8 mouse cellular contexts compared by ENCODE assay signal in genomic region chr1:184793163-184793876, GRCm38 (mm10). TPM values are rescaled to one million over a fixed set of nuclear protein-coding genes. Genes with fewer than 3 reads are reported as not detected.
DNase-seq lines count a peak whose midpoint lies in the region; ATAC-seq lines count a peak whose summit lies in the region.

No protein-coding gene starts in this region.

- H3K9me3 ChIP-seq in limb, embryonic 10.5 days (replicated peaks): no peaks in the 10 kb centered on the region
- H3K9me3 ChIP-seq in midbrain, embryonic 12.5 days: no peaks in the 10 kb centered on the region
- no peaks in the 10 kb centered on the region for H3K9me3 ChIP-seq in stomach, embryonic 15.5 days

- no peak overlapping the region for H3K4me3 ChIP-seq in limb, embryonic 10.5 days
- no peak overlapping the region for H3K4me3 ChIP-seq in midbrain, embryonic 12.5 days
- H3K4me3 ChIP-seq in stomach, embryonic 15.5 days (replicated peaks): no peak overlapping the region

- WGBS in limb, embryonic 10.5 days: 9% methylated on average over 27 of the region's 27 CpGs
- 22% methylated on average over 27 of the region's 27 CpGs for WGBS in midbrain, embryonic 12.5 days
- 15% methylated on average over 27 of the region's 27 CpGs for WGBS in stomach, embryonic 15.5 days

- no peak overlapping the region for H3K9ac ChIP-seq in midbrain, embryonic 12.5 days (replicated peaks)
- H3K9ac ChIP-seq in stomach, embryonic 15.5 days: no peak overlapping the region

- no peak overlapping the region; the same call in 1 of the 2 replicates for H3K4me2 ChIP-seq in midbrain, embryonic 12.5 days (replicated peaks)
- peak overlapping the region; percentile 29 for H3K4me2 ChIP-seq in stomach, embryonic 15.5 days

- H3K36me3 ChIP-seq in limb, embryonic 10.5 days: no peaks in the 10 kb centered on the region
- no peaks in the 10 kb centered on the region for H3K36me3 ChIP-seq in midbrain, embryonic 12.5 days
- H3K36me3 ChIP-seq in stomach, embryonic 15.5 days: no peaks in the 10 kb centered on the region

- ATAC-seq in midbrain, embryonic 12.5 days (ENCODE audit: low FRiP score, low read depth): peak; percentile 68
- ATAC-seq in stomach, embryonic 15.5 days (ENCODE audit: insufficient read depth, low FRiP score, low read depth): peak; percentile 77

- H3K27me3 ChIP-seq in limb, embryonic 10.5 days (ENCODE audit: low read depth, poor library complexity, severe bottlenecking): 0 out of 2 replicates have a peak, but pooled peaks cover 12% of the 10 kb centered on the region
- H3K27me3 ChIP-seq in midbrain, embryonic 12.5 days: no peaks in the 10 kb centered on the region; the same call in 1 of the 2 replicates
- H3K27me3 ChIP-seq in stomach, embryonic 15.5 days (replicated peaks): 0 out of 2 replicates have a peak, but pooled peaks cover 3% of the 10 kb centered on the region

- H3K4me1 ChIP-seq in limb, embryonic 10.5 days: peaks cover 6% of the 10 kb centered on the region; the same call in 1 of the 2 replicates
- H3K4me1 ChIP-seq in midbrain, embryonic 12.5 days: no peaks in the 10 kb centered on the region
- peaks cover 5% of the 10 kb centered on the region; the same call in 1 of the 2 replicates for H3K4me1 ChIP-seq in stomach, embryonic 15.5 days

- peak; percentile 29 to 39 for DNase-seq in urinary bladder, adult 18-20 months (ENCODE audit: low spot score in 2 of 2)
- DNase-seq in urinary bladder, postnatal 10 days (ENCODE audit: low spot score): no peak
- peak; percentile 60 for DNase-seq in embryo, embryonic 9.5 days (ENCODE audit: extremely low spot score)
- DNase-seq in heart, postnatal 4 days: peak; percentile 65
- peak; percentile 63 for DNase-seq in limb, embryonic 10.5 days (ENCODE audit: low spot score)
- no peak for DNase-seq in c-Kit-positive CD71-positive TER-119-positive erythroid progenitor cells, embryonic 14.5 days (ENCODE audit: low spot score)

- no peak overlapping the region for H3K27ac ChIP-seq in limb, embryonic 10.5 days
- no peak overlapping the region for H3K27ac ChIP-seq in midbrain, embryonic 12.5 days (replicated peaks)
- H3K27ac ChIP-seq in stomach, embryonic 15.5 days: no peak overlapping the region

RNA-seq across cellular contexts. Expression of gene Marc1, which starts 17.8 kb away (rescaled TPM):
- total RNA-seq in heart, postnatal 4 days (2021): under 1 TPM in 1 of 2 experiments, not detected in 1; 0.14 TPM
- polyA plus RNA-seq in limb, embryonic 10.5 days (2016; fragmentation: Nextera tagmentation; extraction: Ambion mirVana): 0.15 and 0.24 TPM in 2 replicates
- 0.14 and 0.18 TPM in 2 replicates for polyA plus RNA-seq in midbrain, embryonic 12.5 days (2016; fragmentation: Nextera tagmentation; extraction: Ambion mirVana)
- 0.83 and 2.0 TPM in 2 replicates for polyA plus RNA-seq in stomach, embryonic 15.5 days (2015; fragmentation: Nextera tagmentation; extraction: Ambion mirVana)

RNA-seq across cellular contexts. Expression of gene Marc2, which starts 52.9 kb away (rescaled TPM):
- total RNA-seq in heart, postnatal 4 days (2021): 100 to 1,000 TPM; 167 to 178 TPM
- polyA plus RNA-seq in limb, embryonic 10.5 days (2016; fragmentation: Nextera tagmentation; extraction: Ambion mirVana): 68.9 and 84.4 TPM in 2 replicates
- polyA plus RNA-seq in midbrain, embryonic 12.5 days (2016; fragmentation: Nextera tagmentation; extraction: Ambion mirVana): 88.4 and 97.3 TPM in 2 replicates
- 256 and 262 TPM in 2 replicates for polyA plus RNA-seq in stomach, embryonic 15.5 days (2015; fragmentation: Nextera tagmentation; extraction: Ambion mirVana)

Comparison
In these comparisons a context has a peak if more than half of its experiments do, and no peak if none do; other contexts are left out.
1. DNase-seq: peak in urinary bladder, adult 18-20 months (2 of 2), embryo, embryonic 9.5 days (single experiment), heart, postnatal 4 days (single experiment) and limb, embryonic 10.5 days (single experiment); none in urinary bladder, postnatal 10 days (single experiment) and c-Kit-positive CD71-positive TER-119-positive erythroid progenitor cells, embryonic 14.5 days (single experiment).